Mouse (Mus musculus): Measurements from ENCODE around the gene Lima1. TPM values are rescaled to one million over a fixed set of nuclear protein-coding genes. Genes with fewer than 3 reads are reported as not detected.
A peak's percentile ranks its signal among the peaks of the same experiment; 100 is the strongest.
"Not testable (repeated sequence)": the region's sequence is repeated elsewhere in the genome, so short reads cannot be mapped to it uniquely, and the experiment has no call there.

The Lima1 gene
- polyA plus RNA-seq, 1 experiment: 140 TPM

DNA sequence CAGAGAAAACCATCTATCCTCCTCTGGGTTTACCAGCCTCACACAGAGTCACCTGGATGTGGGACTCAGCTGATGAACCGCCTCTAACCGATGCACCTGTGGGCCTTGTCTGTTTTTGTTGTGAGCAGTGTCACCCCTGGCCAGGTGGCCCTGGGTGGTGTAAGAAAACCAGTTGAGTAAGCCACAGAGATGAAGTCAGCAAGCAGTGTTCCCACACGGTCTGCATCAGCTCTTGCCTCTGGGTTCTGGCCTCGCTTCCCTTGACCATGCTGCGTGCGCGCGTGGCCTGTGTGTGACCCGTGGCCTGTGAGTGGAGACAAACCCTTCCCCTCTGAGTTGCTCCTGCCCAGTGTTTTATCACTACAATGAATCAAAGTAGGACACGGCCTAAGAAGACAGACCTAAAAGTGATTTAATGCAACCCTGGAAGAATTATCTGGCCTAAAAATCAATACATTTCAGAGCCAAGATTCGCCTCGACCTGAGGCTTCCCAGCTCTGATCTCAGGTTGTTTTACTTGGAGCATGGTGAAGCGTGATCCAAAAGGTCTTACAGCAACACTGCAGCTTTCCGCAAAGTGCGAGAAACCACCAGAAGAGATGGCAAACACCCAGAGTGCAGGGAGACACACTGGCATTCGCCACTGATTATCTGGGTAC is 96.5 kb downstream of the Lima1 start:
- peaks cover 62% of the 10 kb centered on the region for H3K36me3 ChIP-seq (ENCODE audit: control insufficient read depth, insufficient read depth)
- no peaks in the 10 kb centered on the region for H3K79me2 ChIP-seq (ENCODE audit: control insufficient read depth, insufficient read depth)
- H3K4me2 ChIP-seq (ENCODE audit: low read depth): no peak overlapping the region
- H3K27me3 ChIP-seq (ENCODE audit: control insufficient read depth, insufficient read depth, insufficient read length): no peaks in the 10 kb centered on the region
- no peak overlapping the region for H3ac ChIP-seq (ENCODE audit: control insufficient read depth, insufficient read length)
- H3K4me3 ChIP-seq: no peak overlapping the region
- no peak for TF ChIP-seq MYOG (IDR thresholded peaks at IDR 0.05; ENCODE audit: control insufficient read depth in 1 of 3, insufficient read depth in 1 of 3, insufficient read length in 2 of 3, low read depth in 2 of 3)
- TF ChIP-seq POLR2A (IDR thresholded peaks at IDR 0.05; ENCODE audit: insufficient read length, low read depth): peak; percentile 44
- TF ChIP-seq POLR2AphosphoS2 (IDR thresholded peaks at IDR 0.05; ENCODE audit: insufficient read length, low read depth): peak; percentile 94

DNA sequence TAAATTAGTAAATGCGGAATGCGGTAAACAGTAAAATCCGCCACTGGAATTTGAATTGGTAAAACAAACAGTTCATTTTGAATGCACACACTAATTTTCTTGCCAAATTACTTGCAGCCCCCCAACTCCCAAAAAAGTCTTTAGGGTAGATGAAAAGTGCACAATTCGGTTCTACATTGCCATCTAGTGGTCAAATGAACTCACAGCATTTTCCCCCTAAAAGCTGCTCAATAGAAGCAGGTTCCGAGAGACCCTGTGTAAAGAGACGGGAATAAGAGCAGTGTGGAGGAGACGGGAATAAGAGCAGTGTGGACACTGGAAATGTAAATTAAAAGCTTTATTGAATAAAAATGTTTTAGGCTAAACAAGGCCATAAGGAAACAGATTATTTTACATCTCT is 97.1 kb downstream of the Lima1 start:
- TF ChIP-seq USF1 (IDR thresholded peaks at IDR 0.05; ENCODE audit: low read depth): no peak
- no peak for TF ChIP-seq REST (IDR thresholded peaks at IDR 0.05; ENCODE audit: insufficient read depth, insufficient read length)
- no peak for TF ChIP-seq MYOD1 (IDR thresholded peaks at IDR 0.05; ENCODE audit: control insufficient read depth in 1 of 3, insufficient read length in 2 of 3, low read depth in 2 of 3)
- no peak for TF ChIP-seq E2F4 (IDR thresholded peaks at IDR 0.05; ENCODE audit: insufficient read depth)
- TF ChIP-seq SRF (IDR thresholded peaks at IDR 0.05; ENCODE audit: control insufficient read depth, insufficient read length, low read depth): no peak
- TF ChIP-seq POLR2A (IDR thresholded peaks at IDR 0.05; ENCODE audit: insufficient read length, low read depth): no peak
- no peak for TF ChIP-seq MYOG (IDR thresholded peaks at IDR 0.05; ENCODE audit: control insufficient read depth in 1 of 3, insufficient read depth in 1 of 3, insufficient read length in 2 of 3, low read depth in 2 of 3)
- no peak for TF ChIP-seq MAX (IDR thresholded peaks at IDR 0.05; ENCODE audit: low read depth)
- Histone ChIP-seq H3ac (ENCODE audit: control insufficient read depth, insufficient read length) (no peak overlapping the region), H3K36me3 (ENCODE audit: control insufficient read depth, insufficient read depth) (peaks cover 55% of the 10 kb centered on the region), H3K27me3 (ENCODE audit: control insufficient read depth, insufficient read depth, insufficient read length) (no peaks in the 10 kb centered on the region), H3K4me3 (no peak overlapping the region), H3K79me2 (ENCODE audit: control insufficient read depth, insufficient read depth) (no peaks in the 10 kb centered on the region), H3K4me2 (ENCODE audit: low read depth) (no peak overlapping the region)

DNA sequence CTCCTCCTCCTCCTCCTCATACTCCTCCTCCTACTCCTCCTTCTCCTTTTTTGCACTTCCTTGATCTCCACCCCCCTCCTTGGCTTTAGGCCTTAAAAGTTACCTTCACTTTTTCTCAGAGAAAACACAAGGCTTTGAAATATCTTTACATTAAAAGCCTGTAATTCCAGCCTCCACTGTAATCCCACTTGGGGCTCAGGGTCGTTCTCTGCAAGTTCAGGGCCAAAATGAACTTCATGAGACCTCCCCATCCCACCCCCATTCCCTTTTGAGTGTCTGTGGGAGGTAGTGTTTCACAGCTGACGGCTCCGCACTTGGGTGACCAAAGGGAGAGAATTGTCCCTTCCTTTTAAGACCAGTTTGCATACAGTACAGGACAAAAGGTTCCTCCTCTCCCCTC is 102.3 kb downstream of the Lima1 start:
- Histone ChIP-seq H3K4me2 (ENCODE audit: low read depth) (peak overlapping the region; percentile 87), H3K36me3 (ENCODE audit: control insufficient read depth, insufficient read depth) (peaks cover 6% of the 10 kb centered on the region), H3ac (ENCODE audit: control insufficient read depth, insufficient read length) (peak overlapping the region; percentile 40), H3K4me3 (peak overlapping the region; percentile 62), H3K79me2 (ENCODE audit: control insufficient read depth, insufficient read depth) (peaks cover 35% of the 10 kb centered on the region), H3K27me3 (ENCODE audit: control insufficient read depth, insufficient read depth, insufficient read length) (no peaks in the 10 kb centered on the region)
- TF ChIP-seq USF1 (IDR thresholded peaks at IDR 0.05; ENCODE audit: low read depth) (no peak), MYOD1 (IDR thresholded peaks at IDR 0.05; ENCODE audit: control insufficient read depth in 1 of 3, insufficient read length in 2 of 3, low read depth in 2 of 3) (no peak), E2F4 (IDR thresholded peaks at IDR 0.05; ENCODE audit: insufficient read depth) (no peak), MYOG (IDR thresholded peaks at IDR 0.05; ENCODE audit: control insufficient read depth in 1 of 3, insufficient read depth in 1 of 3, insufficient read length in 2 of 3, low read depth in 2 of 3) (no peak), MAX (IDR thresholded peaks at IDR 0.05; ENCODE audit: low read depth) (no peak), POLR2A (IDR thresholded peaks at IDR 0.05; ENCODE audit: insufficient read length, low read depth) (no peak)

DNA sequence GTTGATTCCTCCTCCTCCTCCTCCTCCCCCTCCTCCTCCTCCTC is 102.6 kb downstream of the Lima1 start, which contains the start of gene Cers5:
Gene Cers5, minus strand, starts transcription at position 5 of the 44 bp plus-strand sequence.
- Histone ChIP-seq H3ac (ENCODE audit: control insufficient read depth, insufficient read length) (peak within 1 kb of the TSS; percentile 40), H3K4me2 (ENCODE audit: low read depth) (peak within 1 kb of the TSS; percentile 87), H3K79me2 (ENCODE audit: control insufficient read depth, insufficient read depth) (peaks cover 37% of the 10 kb centered on the region), H3K4me3 (peak within 1 kb of the TSS; percentile 62)
- H3K36me3 ChIP-seq (ENCODE audit: control insufficient read depth, insufficient read depth); H3K27me3 ChIP-seq (ENCODE audit: control insufficient read depth, insufficient read depth, insufficient read length): not testable (repeated sequence)

DNA sequence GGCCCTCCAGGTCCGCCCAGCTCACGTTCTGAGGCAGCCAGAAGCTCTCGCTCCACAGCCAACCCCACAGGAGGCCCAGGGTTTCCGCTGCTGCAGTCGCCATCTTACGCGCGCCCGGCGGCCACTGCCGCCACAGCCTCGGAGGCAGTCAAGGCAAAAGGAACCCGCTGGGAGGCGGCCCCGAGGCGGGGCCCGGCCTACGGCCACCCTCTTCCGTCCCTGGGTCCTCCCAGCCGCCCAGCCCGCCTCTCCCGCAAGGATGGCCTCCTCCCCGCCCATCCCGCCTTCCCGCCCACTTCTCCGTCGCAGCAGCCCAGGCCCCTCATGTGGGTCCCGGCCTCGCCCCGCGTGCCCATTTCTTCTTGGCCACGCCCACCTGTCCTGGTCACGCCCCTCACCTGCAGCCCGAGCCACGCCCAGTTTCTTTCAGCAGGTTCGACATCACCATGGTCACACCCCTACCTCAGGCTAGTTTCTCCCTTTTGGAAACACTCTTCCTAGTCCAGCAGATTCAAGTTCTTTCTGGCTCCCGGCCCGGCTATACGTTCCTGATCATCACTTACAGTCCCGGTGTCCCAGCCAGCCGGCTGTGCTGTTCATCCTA is 102.9 kb downstream of the Lima1 start:
- H3K36me3 ChIP-seq (ENCODE audit: control insufficient read depth, insufficient read depth): peaks cover under 1% of the 10 kb centered on the region
- H3K79me2 ChIP-seq (ENCODE audit: control insufficient read depth, insufficient read depth): peaks cover 41% of the 10 kb centered on the region
- peak overlapping the region; percentile 62 for H3K4me3 ChIP-seq
- TF ChIP-seq E2F4 (IDR thresholded peaks at IDR 0.05; ENCODE audit: insufficient read depth) (no peak), MYOD1 (IDR thresholded peaks at IDR 0.05; ENCODE audit: control insufficient read depth in 1 of 3, insufficient read length in 2 of 3, low read depth in 2 of 3) (peak in 1 of 3 experiments; percentile 19), TCF3 (IDR thresholded peaks at IDR 0.05; ENCODE audit: insufficient read length, low read depth) (no peak), CEBPB (IDR thresholded peaks at IDR 0.05; ENCODE audit: insufficient read depth, poor library complexity, severe bottlenecking) (no peak), TCF12 (IDR thresholded peaks at IDR 0.05; ENCODE audit: insufficient read depth, poor library complexity, severe bottlenecking) (no peak), POLR2AphosphoS2 (IDR thresholded peaks at IDR 0.05; ENCODE audit: insufficient read length, low read depth) (peak; percentile 89), MAX (IDR thresholded peaks at IDR 0.05; ENCODE audit: low read depth) (no peak), POLR2A (IDR thresholded peaks at IDR 0.05; ENCODE audit: insufficient read length, low read depth) (peak; percentile 92), REST (IDR thresholded peaks at IDR 0.05; ENCODE audit: insufficient read depth, insufficient read length) (no peak), SRF (IDR thresholded peaks at IDR 0.05; ENCODE audit: control insufficient read depth, insufficient read length, low read depth) (peak; percentile 44)
- peak overlapping the region; percentile 40 for H3ac ChIP-seq (ENCODE audit: control insufficient read depth, insufficient read length)
- H3K27me3 ChIP-seq (ENCODE audit: control insufficient read depth, insufficient read depth, insufficient read length): no peaks in the 10 kb centered on the region
- peak overlapping the region; percentile 87 for H3K4me2 ChIP-seq (ENCODE audit: low read depth)
